Mouse (Mus musculus) kidney, embryonic 14.5 days (tissue): ENCODE measurements at regions not wholly inside any gene's neighbourhood (a gene's known extent, or its start where the extent isn't known, plus 50 kb on each side); places are given as distances from the start of the nearest gene placed in this dataset.
A peak's percentile ranks its signal among the peaks of the same experiment; 100 is the strongest.

ENCODE experiments used
- ATAC-seq: fragments of 200-750 bp; cut with Nextera tagmentation; 2 replicates; pipeline ENCODE4 v1.8.0; 2017; ENCODE audit warnings: moderate number of reproducible peaks, mild to moderate bottlenecking, moderate TSS enrichment, moderate library complexity; ENCODE audit not compliant: low FRiP score, low TSS enrichment
- H3K27ac ChIP-seq: fragments of 300-500 bp; sonication (generic); 2 replicates; pipeline ENCODE4 v1.5.1; 2014; ENCODE audit warnings: low read depth, mild to moderate bottlenecking, low read length, moderate library complexity, mixed read lengths
- H3K27me3 ChIP-seq: fragments of 300-500 bp; sonication (generic); 2 replicates; pipeline ENCODE4 v1.6.1; 2014; ENCODE audit warnings: mild to moderate bottlenecking, low read length; ENCODE audit not compliant: control insufficient read depth, insufficient read depth
- H3K36me3 ChIP-seq: fragments of 300-500 bp; sonication (generic); 2 replicates; pipeline ENCODE4 v1.6.1; 2014; ENCODE audit warnings: low read length, mixed read lengths; ENCODE audit not compliant: control insufficient read depth, insufficient read depth
- H3K4me1 ChIP-seq: fragments of 300-500 bp; sonication (generic); 2 replicates; pipeline ENCODE4 v1.6.1; 2014; ENCODE audit warnings: low read length, mixed read lengths; ENCODE audit not compliant: control insufficient read depth, insufficient read depth
- H3K4me2 ChIP-seq: fragments of 300-500 bp; sonication (generic); replicated peaks from 2 replicates; pipeline ENCODE4 v1.6.1; 2014; ENCODE audit warnings: low read depth, mild to moderate bottlenecking, low read length
- H3K4me3 ChIP-seq: fragments of 300-500 bp; sonication (generic); 2 replicates; pipeline ENCODE4 v1.5.1; 2014; ENCODE audit warnings: mild to moderate bottlenecking, low read length
- H3K9ac ChIP-seq: fragments of 300-500 bp; sonication (generic); 2 replicates; pipeline ENCODE4 v1.6.1; 2014; ENCODE audit warnings: low read depth, mild to moderate bottlenecking, low read length, moderate library complexity
- H3K9me3 ChIP-seq: fragments of 300-500 bp; sonication (generic); 2 replicates; pipeline ENCODE4 v1.6.1; 2016; ENCODE audit warnings: low read length; ENCODE audit not compliant: control insufficient read depth
- WGBS: fragments of 180-500 bp; shearing (Covaris S2); extraction: QIAGEN DNeasy Blood & Tissue Kit; methylation state at CpG from one replicate; pipeline ENCODE4 v1.1.7; 2014; 5-methylcytosine and 5-hydroxymethylcytosine counted together
- microRNA-seq: library from miRNA; unstranded; fragments of <30 nt; microRNA quantifications from one replicate; pipeline ENCODE4, GENCODE M21; 2016

DNA sequence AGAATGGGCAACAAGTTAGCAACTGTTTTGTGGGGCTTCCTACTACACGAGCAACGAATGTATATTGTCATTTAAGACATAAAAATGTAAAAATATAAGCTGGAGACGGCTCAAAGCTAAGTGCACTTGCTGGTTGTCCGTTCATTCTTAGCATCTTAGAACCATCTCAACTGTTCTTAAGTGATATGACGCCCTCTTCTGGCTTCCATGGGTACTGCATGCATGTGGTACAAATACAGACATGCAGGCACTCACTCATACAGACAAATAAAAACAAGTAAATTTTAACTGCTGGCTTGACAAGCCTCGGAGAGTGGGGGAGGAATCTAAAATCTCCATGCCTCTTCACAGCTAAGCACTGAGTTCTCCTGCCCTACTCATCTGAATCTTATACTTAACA lies 55.3 kb upstream of the Topaz1 start:
- Histone ChIP-seq H3K27ac (no peak overlapping the region), H3K27me3 (no peaks in the 10 kb centered on the region), H3K4me1 (peaks cover 4% of the 10 kb centered on the region; the same call in 1 of the 2 replicates), H3K9me3 (no peaks in the 10 kb centered on the region), H3K4me3 (no peak overlapping the region), H3K9ac (no peak overlapping the region), H3K4me2 (no peak overlapping the region), H3K36me3 (no peaks in the 10 kb centered on the region)
- 77% methylated on average over 6 of the region's 6 CpGs for WGBS
- ATAC-seq = no peak

DNA sequence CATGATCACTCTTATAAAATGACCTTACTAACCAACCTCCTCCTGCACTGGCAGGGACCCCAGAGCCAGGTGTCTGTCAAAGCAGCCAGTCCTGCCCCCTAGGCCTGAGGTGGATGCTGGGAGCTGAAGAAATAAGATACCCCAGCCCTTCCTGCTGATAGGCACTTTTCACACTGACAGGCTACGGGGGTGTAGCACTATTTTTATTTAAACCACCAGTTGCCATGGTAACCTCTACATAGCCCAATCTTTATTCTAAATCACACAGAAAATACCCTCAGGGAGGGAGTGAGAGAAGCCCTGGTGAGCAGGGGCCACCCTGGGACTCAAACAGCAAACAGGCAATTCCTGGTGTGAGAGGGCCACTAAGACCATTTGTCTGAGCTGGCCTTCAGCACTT lies 51.4 kb upstream of the Topaz1 start:
- H3K9ac ChIP-seq = no peak overlapping the region
- no peaks in the 10 kb centered on the region for H3K9me3 ChIP-seq
- H3K36me3 ChIP-seq = no peaks in the 10 kb centered on the region
- peaks cover 4% of the 10 kb centered on the region; the same call in 1 of the 2 replicates for H3K4me1 ChIP-seq
- H3K4me2 ChIP-seq = no peak overlapping the region
- H3K27ac ChIP-seq = no peak overlapping the region
- no peak for ATAC-seq
- 6% methylated on average over 1 of the region's 1 CpGs for WGBS
- H3K4me3 ChIP-seq = no peak overlapping the region
- H3K27me3 ChIP-seq = no peaks in the 10 kb centered on the region

Small RNA genes in the stretch of these regions (microRNA-seq; reads per million reads assigned to microRNA genes)
- gene Mir138-1 = 27.8 reads per million, percentile 38 among the genes with 10 or more reads in this experiment
